Mouse (Mus musculus) forebrain, embryonic 13.5 days (tissue): ENCODE data around the gene Gm20772. TPM values are rescaled to one million over a fixed set of nuclear protein-coding genes. Genes with fewer than 3 reads are reported as not detected.
"Not testable (repeated sequence)": the region's sequence is repeated elsewhere in the genome, so short reads cannot be mapped to it uniquely, and the experiment has no call there.

Experiments
- ATAC-seq: fragments of 200-750 bp; cut with Nextera tagmentation; 2 replicates; pipeline ENCODE4 v1.8.0; 2017
- H3K27ac ChIP-seq: fragments of 300-500 bp; sonication (generic); 2 replicates; pipeline ENCODE4 v1.5.1; 2015; ENCODE audit warnings: inconsistent platforms, mild to moderate bottlenecking, moderate library complexity
- H3K27me3 ChIP-seq: fragments of 300-500 bp; sonication (generic); 2 replicates; pipeline ENCODE4 v1.6.1; 2015; ENCODE audit warnings: mild to moderate bottlenecking, inconsistent platforms
- H3K36me3 ChIP-seq: fragments of 300-500 bp; sonication (generic); 2 replicates; pipeline ENCODE4 v1.6.1; 2015; ENCODE audit warnings: mild to moderate bottlenecking, inconsistent platforms; ENCODE audit not compliant: poor library complexity, severe bottlenecking
- H3K4me1 ChIP-seq: fragments of 300-500 bp; sonication (generic); 2 replicates; pipeline ENCODE4 v1.6.1; 2015; ENCODE audit warnings: inconsistent platforms
- H3K4me2 ChIP-seq: fragments of 300-500 bp; sonication (generic); 2 replicates; pipeline ENCODE4 v1.6.1; 2015; ENCODE audit warnings: inconsistent platforms, mild to moderate bottlenecking, moderate library complexity
- H3K4me3 ChIP-seq: fragments of 300-500 bp; sonication (generic); 2 replicates; pipeline ENCODE4 v1.5.1; 2015; ENCODE audit warnings: mild to moderate bottlenecking, inconsistent platforms
- H3K9ac ChIP-seq: fragments of 300-500 bp; sonication (generic); 2 replicates; pipeline ENCODE4 v1.6.1; 2015; ENCODE audit warnings: mild to moderate bottlenecking, inconsistent platforms
- H3K9me3 ChIP-seq: fragments of 300-500 bp; sonication (generic); replicated peaks from 2 replicates; pipeline ENCODE4 v1.6.1; 2016; ENCODE audit warnings: inconsistent platforms
- WGBS: fragments of 180-500 bp; shearing (Covaris S2); methylation state at CpG from one replicate; pipeline ENCODE4 v1.1.7; 2015; 5-methylcytosine and 5-hydroxymethylcytosine counted together
- polyA plus RNA-seq: library from polyadenylated mRNA; unstranded; fragments of >200 nt; fragmentation: Nextera tagmentation; extraction: Ambion mirVana; gene quantifications from 2 replicates; pipeline ENCODE4 v1.2.1, GENCODE M21; 2015

The Gm20772 gene
- polyA plus RNA-seq = not detected in 2 replicates

DNA sequence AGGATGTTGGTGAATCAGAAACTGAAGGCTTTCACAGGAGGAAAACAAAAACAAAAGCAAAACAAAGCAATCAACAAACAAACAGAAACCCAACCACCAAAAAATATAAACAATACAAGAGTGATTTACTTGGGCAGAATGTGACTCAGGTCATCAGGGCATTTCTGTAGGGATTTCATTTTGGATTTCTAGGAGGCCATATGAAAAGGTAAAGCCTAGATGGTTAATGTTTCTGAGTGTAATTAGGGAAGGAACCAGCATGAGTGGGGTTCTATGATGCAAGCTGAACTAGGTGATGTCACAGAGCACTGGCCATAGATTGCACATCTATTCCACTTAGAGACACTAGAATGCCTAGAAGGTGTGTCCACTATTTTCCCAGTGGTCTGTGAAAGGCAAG, at the start of gene Gm20772, which contains the start of gene Gm20831:
Gene Gm20772, plus strand, starts transcription at position 301 of the 400 bp plus-strand sequence.
Gene Gm20831, plus strand, starts transcription at position 301 of the 400 bp plus-strand sequence.
- ATAC-seq, H3K27me3 ChIP-seq, H3K9ac ChIP-seq, H3K36me3 ChIP-seq, H3K27ac ChIP-seq, H3K9me3 ChIP-seq, H3K4me3 ChIP-seq, H3K4me1 ChIP-seq, H3K4me2 ChIP-seq: not testable (repeated sequence)

DNA sequence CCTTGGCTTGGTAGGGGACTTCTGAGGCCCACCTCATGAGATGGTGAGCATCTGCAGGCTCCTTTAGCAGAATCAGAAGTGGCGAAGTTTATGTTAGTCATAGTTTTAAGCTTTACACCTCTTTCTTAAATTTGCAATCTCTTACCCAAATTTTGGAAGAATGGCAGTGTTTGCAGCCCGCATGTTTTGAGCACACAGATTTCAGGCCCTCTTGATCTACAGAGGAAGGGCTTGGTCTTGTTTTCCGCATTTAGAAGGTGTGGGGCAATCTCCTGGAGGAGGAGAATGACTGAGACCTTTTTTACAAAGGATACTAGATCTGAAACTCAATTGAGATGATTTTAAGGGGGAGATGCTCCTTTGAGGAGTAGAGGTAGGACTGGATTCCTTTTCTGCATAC, 28.4 kb upstream of the Gm20772 start, which contains the start of gene Gm21904:
Gene Gm21904, minus strand, starts transcription at position 101 of the 400 bp plus-strand sequence.
- H3K9me3 ChIP-seq, ATAC-seq: not testable (repeated sequence)
- no CpG with 5 or more reads among the region's 3 CpGs for WGBS

More for the DNA sequence above, 28.4 kb upstream of the Gm20772 start, which contains the start of gene Gm21904:
- not testable (repeated sequence) for H3K4me3 ChIP-seq, H3K4me1 ChIP-seq, H3K27me3 ChIP-seq, H3K9ac ChIP-seq, H3K27ac ChIP-seq, H3K4me2 ChIP-seq, H3K36me3 ChIP-seq

Other genes with a start within 250 kb of the Gm20772 start
- gene Gm21904, start 28.5 kb upstream of the Gm20772 start, polyA plus RNA-seq = not detected in 2 replicates
- gene Gm20831, start within 50 bp of the Gm20772 start, polyA plus RNA-seq = not detected in 2 replicates
- gene Srsy, start 62.6 kb downstream of the Gm20772 start, polyA plus RNA-seq = not detected in 2 replicates
- gene Gm21764, start 187.1 kb downstream of the Gm20772 start, polyA plus RNA-seq = not detected in 2 replicates
- gene Ssty1, start 214.4 kb downstream of the Gm20772 start, polyA plus RNA-seq = not detected in 2 replicates